Mouse (Mus musculus) CH12.LX (cell line): ENCODE data around the gene Gm9758.
"Not testable (repeated sequence)": the region's sequence is repeated elsewhere in the genome, so short reads cannot be mapped to it uniquely, and the experiment has no call there.

Experiments used
- CTCF ChIP-seq, 2 experiments: IDR thresholded peaks in 1 of 2; conservative IDR thresholded peaks in 1 of 2; 2 replicates each; pipeline ENCODE4 v1.5.1; 2011 to 2012; ENCODE audit warnings: low read depth in 2 of 2, low read length in 2 of 2, improper control_type of control experiment in 1 of 2, inconsistent platforms in 1 of 2, mild to moderate bottlenecking in 1 of 2, moderate library complexity in 1 of 2
- GABPA ChIP-seq: IDR thresholded peaks from 2 replicates; pipeline ENCODE4 v1.6.1; 2012; ENCODE audit warnings: low read depth, low read length, improper control_type of control experiment, inconsistent platforms; ENCODE audit not compliant: insufficient replicate concordance
- MEF2A ChIP-seq: IDR thresholded peaks from 2 replicates; pipeline ENCODE4 v1.6.1; 2014; ENCODE audit warnings: low read depth, mild to moderate bottlenecking, inconsistent platforms, low read length, improper control_type of control experiment, borderline replicate concordance
- NELFE ChIP-seq: IDR thresholded peaks from 2 replicates; pipeline ENCODE4 v1.6.1; 2011; ENCODE audit warnings: low read depth, low read length, improper control_type of control experiment
- POLR2AphosphoS2 ChIP-seq: IDR thresholded peaks from 2 replicates; pipeline ENCODE4 v1.6.1; 2011; ENCODE audit warnings: low read depth, low read length, improper control_type of control experiment
- ZNF384 ChIP-seq: IDR thresholded peaks from 2 replicates; pipeline ENCODE4 v1.6.1; 2012; ENCODE audit warnings: low read depth, low read length, improper control_type of control experiment, inconsistent platforms

- TF ChIP-seq MEF2A; CTCF (conservative IDR thresholded peaks at IDR 0.05 in 1 of 2, IDR thresholded peaks at IDR 0.05 in 1 of 2; ENCODE audit: low read depth in 2 of 2, low read length in 2 of 2); POLR2AphosphoS2; GABPA; NELFE; ZNF384: not testable (repeated sequence)
These were observed 26.3 kb upstream of the Gm9758 start for GRCm38 (mm10) chr5:14941043-14941442.
